Mouse (Mus musculus) small intestine, adult 10 weeks (tissue): Measurements from ENCODE around the gene Mep1a. TPM values are rescaled to one million over a fixed set of nuclear protein-coding genes. Genes with fewer than 3 reads are reported as not detected.

Experiments used
- polyA plus RNA-seq: library from polyadenylated mRNA; stranded (reverse); fragments of 350-450 nt; fragmentation: Illumina TruSeq; extraction: RNeasy Lipid Tissue Mini Kit (QIAGEN cat#74804); gene quantifications from one replicate; pipeline ENCODE4 v1.2.3, GENCODE M21; 2014; ENCODE audit warnings: low replicate concordance

Mep1a gene
- polyA plus RNA-seq, result 75.8 TPM

DNA sequence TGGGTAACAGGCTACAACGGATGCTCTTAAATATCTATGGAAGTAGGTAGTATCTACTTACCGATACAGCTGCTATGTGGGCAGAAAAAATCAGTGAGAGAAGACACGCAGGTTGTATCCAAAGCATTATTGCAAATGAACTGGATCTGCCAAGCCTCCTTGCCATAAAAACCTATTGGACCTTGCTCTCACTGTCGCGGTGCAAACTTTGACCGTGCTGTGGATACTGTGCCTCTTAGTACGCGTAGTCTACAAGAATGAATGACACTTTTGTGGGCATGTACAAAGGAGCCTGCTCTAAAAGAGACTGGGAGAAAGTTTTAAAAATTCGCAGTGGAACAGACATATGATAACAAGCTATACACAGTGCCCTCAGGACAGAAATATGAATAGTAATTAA, at the start of gene Mep1a:
Gene Mep1a, minus strand, starts transcription at position 221 of the 400 bp plus-strand sequence.

DNA sequence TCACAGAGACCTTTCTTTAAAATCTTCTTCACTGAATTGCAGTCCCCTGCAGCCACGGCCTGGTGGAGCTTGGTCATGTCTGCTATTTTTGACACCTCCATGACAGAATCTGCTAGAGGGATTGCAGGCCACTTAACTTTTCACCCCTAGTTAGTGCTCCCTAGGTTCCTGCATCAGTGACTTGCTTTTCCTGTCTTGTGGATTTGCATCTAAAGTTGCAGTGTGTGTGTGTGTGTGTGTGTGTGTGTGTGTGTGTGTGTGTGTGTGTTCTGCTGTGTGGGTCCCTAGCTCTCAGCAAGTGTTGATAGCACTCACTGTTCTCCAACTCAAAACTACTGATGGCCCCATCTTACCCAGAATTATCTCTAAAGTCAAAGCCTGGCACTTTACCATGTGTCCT, 40.9 kb upstream of the Mep1a start, which contains the start of gene Ankrd66:
Gene Ankrd66, minus strand, starts transcription at position 101 of the 400 bp plus-strand sequence.

Other genes with a start within 250 kb of the Mep1a start
- gene Adgrf1, start 232.5 kb downstream of the Mep1a start, polyA plus RNA-seq, result 1.3 TPM
- gene Adgrf5, start 142.4 kb downstream of the Mep1a start, polyA plus RNA-seq, result 22.7 TPM
- not detected for gene Ankrd66, start 40.8 kb upstream of the Mep1a start, polyA plus RNA-seq
- gene Pla2g7, start 65.3 kb upstream of the Mep1a start, polyA plus RNA-seq, result 58.5 TPM
- gene Tdrd6, start 127.5 kb upstream of the Mep1a start, polyA plus RNA-seq, result not detected
- gene Slc25a27, start 164.4 kb upstream of the Mep1a start, polyA plus RNA-seq, result 1.3 TPM
- 17.9 TPM for gene Cyp39a1, start 164.6 kb upstream of the Mep1a start, polyA plus RNA-seq